Mouse (Mus musculus): ENCODE measurements around the gene Hspa4. TPM values are rescaled to one million over a fixed set of nuclear protein-coding genes. Genes with fewer than 3 reads are reported as not detected.
A peak's percentile ranks its signal among the peaks of the same experiment; 100 is the strongest.
"Not testable (repeated sequence)": the region's sequence is repeated elsewhere in the genome, so short reads cannot be mapped to it uniquely, and the experiment has no call there.

Gene Hspa4
- 55.5 and 58.6 TPM in 2 replicates for polyA plus RNA-seq (2014; fragmentation: Nextera tagmentation; extraction: Ambion mirVana)

GRCm38 (mm10) chr11:53300330-53301166 lies at the start of gene Hspa4:
TSS of gene Hspa4 (minus strand) at chr11:53300457.
- peak; percentile 98 for ATAC-seq
- peak; percentile 100 for DNase-seq (ENCODE audit: low spot score)
- Histone ChIP-seq H3K36me3 (ENCODE audit: control insufficient read depth, insufficient read depth, low read length) (peaks cover 8% of the 10 kb centered on the region; the same call in 1 of the 2 replicates), H3K4me2 (ENCODE audit: low read length) (peak within 1 kb of the TSS; percentile 82), H3K27ac (ENCODE audit: low read depth, low read length) (peak within 1 kb of the TSS; percentile 93), H3K27me3 (replicated peaks; ENCODE audit: control insufficient read depth, insufficient read depth, low read length) (no peaks in the 10 kb centered on the region), H3K4me1 (ENCODE audit: control insufficient read depth, insufficient read depth, low read length) (peaks cover 22% of the 10 kb centered on the region), H3K9me3 (replicated peaks; ENCODE audit: control insufficient read depth, low read length) (no peaks in the 10 kb centered on the region), H3K4me3 (ENCODE audit: low read depth, low read length) (peak within 1 kb of the TSS; percentile 99), H3K9ac (ENCODE audit: low read length) (peak within 1 kb of the TSS; percentile 97)
- whole genome bisulfite sequencing = under 1% methylated on average over 58 of the region's 58 CpGs

GRCm38 (mm10) chr11:53345738-53346137 lies 45.5 kb upstream of the Hspa4 start:
- Histone ChIP-seq H3K27ac (ENCODE audit: low read depth, low read length) (no peak overlapping the region), H3K27me3 (replicated peaks; ENCODE audit: control insufficient read depth, insufficient read depth, low read length) (no peaks in the 10 kb centered on the region), H3K4me1 (ENCODE audit: control insufficient read depth, insufficient read depth, low read length) (no peaks in the 10 kb centered on the region), H3K4me2 (ENCODE audit: low read length) (no peak overlapping the region), H3K4me3 (ENCODE audit: low read depth, low read length) (no peak overlapping the region), H3K9ac (ENCODE audit: low read length) (no peak overlapping the region), H3K9me3 (replicated peaks; ENCODE audit: control insufficient read depth, low read length) (no peaks in the 10 kb centered on the region), H3K36me3 (ENCODE audit: control insufficient read depth, insufficient read depth, low read length) (no peaks in the 10 kb centered on the region)
- DNase-seq (ENCODE audit: low spot score) (no peak), ATAC-seq (no peak)
- WGBS = 59% methylated on average over 2 of the region's 2 CpGs

GRCm38 (mm10) chr11:53345328-53345727 lies 45.1 kb upstream of the Hspa4 start:
- Histone ChIP-seq H3K4me1 (ENCODE audit: control insufficient read depth, insufficient read depth, low read length) (no peaks in the 10 kb centered on the region), H3K4me2 (ENCODE audit: low read length) (no peak overlapping the region)
- DNase-seq (ENCODE audit: low spot score) = no peak

GRCm38 (mm10) chr11:53342711-53343110 lies 42.5 kb upstream of the Hspa4 start:
- DNase-seq (ENCODE audit: low spot score) (no peak), ATAC-seq (no peak)
- 32% methylated on average over 5 of the region's 5 CpGs for WGBS
- H3K9ac ChIP-seq (ENCODE audit: low read length) = no peak overlapping the region
- H3K9me3 ChIP-seq (replicated peaks; ENCODE audit: control insufficient read depth, low read length) = no peaks in the 10 kb centered on the region
- no peak overlapping the region for H3K4me3 ChIP-seq (ENCODE audit: low read depth, low read length)
- no peak overlapping the region for H3K27ac ChIP-seq (ENCODE audit: low read depth, low read length)
- H3K36me3 ChIP-seq (ENCODE audit: control insufficient read depth, insufficient read depth, low read length) = no peaks in the 10 kb centered on the region
- H3K4me1 ChIP-seq (ENCODE audit: control insufficient read depth, insufficient read depth, low read length) = no peaks in the 10 kb centered on the region
- H3K27me3 ChIP-seq (replicated peaks; ENCODE audit: control insufficient read depth, insufficient read depth, low read length) = no peaks in the 10 kb centered on the region
- no peak overlapping the region for H3K4me2 ChIP-seq (ENCODE audit: low read length)

More at GRCm38 (mm10) chr11:53345328-53345727, 45.1 kb upstream of the Hspa4 start:
- Histone ChIP-seq H3K27ac (ENCODE audit: low read depth, low read length) (no peak overlapping the region), H3K9me3 (replicated peaks; ENCODE audit: control insufficient read depth, low read length) (no peaks in the 10 kb centered on the region), H3K36me3 (ENCODE audit: control insufficient read depth, insufficient read depth, low read length) (no peaks in the 10 kb centered on the region), H3K4me3 (ENCODE audit: low read depth, low read length) (no peak overlapping the region), H3K9ac (ENCODE audit: low read length) (no peak overlapping the region), H3K27me3 (replicated peaks; ENCODE audit: control insufficient read depth, insufficient read depth, low read length) (no peaks in the 10 kb centered on the region)
- WGBS = 48% methylated on average over 5 of the region's 5 CpGs
- ATAC-seq = no peak

GRCm38 (mm10) chr11:53341019-53341418 lies 40.8 kb upstream of the Hspa4 start:
- not testable (repeated sequence) for H3K4me1 ChIP-seq (ENCODE audit: control insufficient read depth, insufficient read depth, low read length); H3K9me3 ChIP-seq (replicated peaks; ENCODE audit: control insufficient read depth, low read length); H3K27me3 ChIP-seq (replicated peaks; ENCODE audit: control insufficient read depth, insufficient read depth, low read length); ATAC-seq; H3K9ac ChIP-seq (ENCODE audit: low read length); H3K4me2 ChIP-seq (ENCODE audit: low read length); DNase-seq (ENCODE audit: low spot score); H3K27ac ChIP-seq (ENCODE audit: low read depth, low read length); H3K36me3 ChIP-seq (ENCODE audit: control insufficient read depth, insufficient read depth, low read length); H3K4me3 ChIP-seq (ENCODE audit: low read depth, low read length)
- 89% methylated on average over 10 of the region's 10 CpGs for WGBS

- WGBS = 67% methylated on average over 8 of the region's 8 CpGs
Observed at GRCm38 (mm10) chr11:53337684-53338083, 37.4 kb upstream of the Hspa4 start.

GRCm38 (mm10) chr11:53336924-53337323 lies 36.7 kb upstream of the Hspa4 start:
- WGBS = 81% methylated on average over 1 of the region's 1 CpGs

More at GRCm38 (mm10) chr11:53337684-53338083, 37.4 kb upstream of the Hspa4 start:
- ATAC-seq (no peak), DNase-seq (ENCODE audit: low spot score) (no peak)
- Histone ChIP-seq H3K4me2 (ENCODE audit: low read length) (no peak overlapping the region), H3K4me3 (ENCODE audit: low read depth, low read length) (no peak overlapping the region), H3K9ac (ENCODE audit: low read length) (no peak overlapping the region), H3K36me3 (ENCODE audit: control insufficient read depth, insufficient read depth, low read length) (peaks cover 7% of the 10 kb centered on the region; the same call in 1 of the 2 replicates), H3K9me3 (replicated peaks; ENCODE audit: control insufficient read depth, low read length) (no peaks in the 10 kb centered on the region), H3K27me3 (replicated peaks; ENCODE audit: control insufficient read depth, insufficient read depth, low read length) (no peaks in the 10 kb centered on the region), H3K4me1 (ENCODE audit: control insufficient read depth, insufficient read depth, low read length) (no peaks in the 10 kb centered on the region), H3K27ac (ENCODE audit: low read depth, low read length) (no peak overlapping the region)

GRCm38 (mm10) chr11:53336182-53336571 lies 35.9 kb upstream of the Hspa4 start:
- DNase-seq (ENCODE audit: low spot score) = no peak

More at GRCm38 (mm10) chr11:53336924-53337323, 36.7 kb upstream of the Hspa4 start:
- no peaks in the 10 kb centered on the region for H3K4me1 ChIP-seq (ENCODE audit: control insufficient read depth, insufficient read depth, low read length)
- no peak overlapping the region for H3K27ac ChIP-seq (ENCODE audit: low read depth, low read length)
- H3K27me3 ChIP-seq (replicated peaks; ENCODE audit: control insufficient read depth, insufficient read depth, low read length) = no peaks in the 10 kb centered on the region
- H3K9me3 ChIP-seq (replicated peaks; ENCODE audit: control insufficient read depth, low read length) = no peaks in the 10 kb centered on the region
- ATAC-seq (no peak), DNase-seq (ENCODE audit: low spot score) (no peak)
- no peak overlapping the region for H3K4me3 ChIP-seq (ENCODE audit: low read depth, low read length)
- no peak overlapping the region for H3K9ac ChIP-seq (ENCODE audit: low read length)
- H3K4me2 ChIP-seq (ENCODE audit: low read length) = no peak overlapping the region
- peaks cover 13% of the 10 kb centered on the region for H3K36me3 ChIP-seq (ENCODE audit: control insufficient read depth, insufficient read depth, low read length)

GRCm38 (mm10) chr11:53335505-53336181 lies 35.4 kb upstream of the Hspa4 start:
- DNase-seq (ENCODE audit: low spot score) (no peak), ATAC-seq (no peak)
- Histone ChIP-seq H3K9ac (ENCODE audit: low read length) (no peak overlapping the region), H3K4me3 (ENCODE audit: low read depth, low read length) (no peak overlapping the region), H3K9me3 (replicated peaks; ENCODE audit: control insufficient read depth, low read length) (no peaks in the 10 kb centered on the region), H3K36me3 (ENCODE audit: control insufficient read depth, insufficient read depth, low read length) (peaks cover 26% of the 10 kb centered on the region), H3K4me1 (ENCODE audit: control insufficient read depth, insufficient read depth, low read length) (no peaks in the 10 kb centered on the region), H3K27me3 (replicated peaks; ENCODE audit: control insufficient read depth, insufficient read depth, low read length) (no peaks in the 10 kb centered on the region), H3K27ac (ENCODE audit: low read depth, low read length) (no peak overlapping the region), H3K4me2 (ENCODE audit: low read length) (no peak overlapping the region)
- WGBS = 40% methylated on average over 3 of the region's 3 CpGs

More at GRCm38 (mm10) chr11:53336182-53336571, 35.9 kb upstream of the Hspa4 start:
- Histone ChIP-seq H3K4me1 (ENCODE audit: control insufficient read depth, insufficient read depth, low read length) (no peaks in the 10 kb centered on the region), H3K4me2 (ENCODE audit: low read length) (no peak overlapping the region), H3K27me3 (replicated peaks; ENCODE audit: control insufficient read depth, insufficient read depth, low read length) (no peaks in the 10 kb centered on the region), H3K9me3 (replicated peaks; ENCODE audit: control insufficient read depth, low read length) (no peaks in the 10 kb centered on the region), H3K27ac (ENCODE audit: low read depth, low read length) (no peak overlapping the region), H3K36me3 (ENCODE audit: control insufficient read depth, insufficient read depth, low read length) (peaks cover 21% of the 10 kb centered on the region), H3K4me3 (ENCODE audit: low read depth, low read length) (no peak overlapping the region), H3K9ac (ENCODE audit: low read length) (no peak overlapping the region)
- no peak for ATAC-seq
